Mouse (Mus musculus) kidney, postnatal 0 days (tissue): ENCODE data around the gene Cacng6. TPM values are rescaled to one million over a fixed set of nuclear protein-coding genes. Genes with fewer than 3 reads are reported as not detected.

Source experiments
- ATAC-seq: fragments of 200-750 bp; cut with Nextera tagmentation; replicated peaks from 2 replicates; pipeline ENCODE4 v1.8.0; 2017; ENCODE audit warnings: low read depth, moderate number of reproducible peaks, moderate TSS enrichment, moderate library complexity; ENCODE audit not compliant: low FRiP score
- DNase-seq: peaks from one replicate; pipeline ENCODE4 v3.0.0-alpha.2; 2016; ENCODE audit warnings: low spot score
- H3K27ac ChIP-seq: fragments of 300-500 bp; sonication (generic); 2 replicates; pipeline ENCODE4 v1.5.1; 2014; ENCODE audit warnings: mild to moderate bottlenecking
- H3K27me3 ChIP-seq: fragments of 300-500 bp; sonication (generic); 2 replicates; pipeline ENCODE4 v1.6.1; 2014; ENCODE audit warnings: low read length, mixed read lengths; ENCODE audit not compliant: insufficient read depth
- H3K36me3 ChIP-seq: fragments of 300-500 bp; sonication (generic); 2 replicates; pipeline ENCODE4 v1.6.1; 2014; ENCODE audit warnings: low read length, mixed read lengths; ENCODE audit not compliant: insufficient read depth
- H3K4me1 ChIP-seq: fragments of 300-500 bp; sonication (generic); replicated peaks from 2 replicates; pipeline ENCODE4 v1.6.1; 2014; ENCODE audit warnings: antibody characterized with exemption, low read length, mixed read lengths; ENCODE audit not compliant: insufficient read depth
- H3K4me2 ChIP-seq: fragments of 300-500 bp; sonication (generic); 2 replicates; pipeline ENCODE4 v1.6.1; 2014; ENCODE audit warnings: mild to moderate bottlenecking, low read length, moderate library complexity, mixed read lengths
- H3K4me3 ChIP-seq: fragments of 300-500 bp; sonication (generic); replicated peaks from 2 replicates; pipeline ENCODE4 v1.5.1; 2014; ENCODE audit warnings: low read depth, low read length
- H3K9ac ChIP-seq: fragments of 300-500 bp; sonication (generic); 2 replicates; pipeline ENCODE4 v1.6.1; 2014; ENCODE audit warnings: low read depth, low read length
- H3K9me3 ChIP-seq: fragments of 300-500 bp; sonication (generic); replicated peaks from 2 replicates; pipeline ENCODE4 v1.6.1; 2016; ENCODE audit warnings: low read length, inconsistent platforms, mixed read lengths
- CTCF ChIP-seq: IDR thresholded peaks from 2 replicates; pipeline ENCODE4 v1.5.1; 2016; ENCODE audit warnings: antibody characterized with exemption, low read depth, mild to moderate bottlenecking, moderate library complexity
- WGBS: fragments of 180-500 bp; shearing (Covaris S2); extraction: QIAGEN DNeasy Blood & Tissue Kit; methylation state at CpG from one replicate; pipeline ENCODE4 v1.1.7; 2014; 5-methylcytosine and 5-hydroxymethylcytosine counted together
- polyA plus RNA-seq: library from polyadenylated mRNA; unstranded; fragments of >200 nt; fragmentation: Nextera tagmentation; extraction: Ambion mirVana; gene quantifications from 2 replicates; pipeline ENCODE4 v1.2.1, GENCODE M21; 2015

The Cacng6 gene
- 0.11 TPM in 1 of 2 replicates, not detected in the other for polyA plus RNA-seq

DNA sequence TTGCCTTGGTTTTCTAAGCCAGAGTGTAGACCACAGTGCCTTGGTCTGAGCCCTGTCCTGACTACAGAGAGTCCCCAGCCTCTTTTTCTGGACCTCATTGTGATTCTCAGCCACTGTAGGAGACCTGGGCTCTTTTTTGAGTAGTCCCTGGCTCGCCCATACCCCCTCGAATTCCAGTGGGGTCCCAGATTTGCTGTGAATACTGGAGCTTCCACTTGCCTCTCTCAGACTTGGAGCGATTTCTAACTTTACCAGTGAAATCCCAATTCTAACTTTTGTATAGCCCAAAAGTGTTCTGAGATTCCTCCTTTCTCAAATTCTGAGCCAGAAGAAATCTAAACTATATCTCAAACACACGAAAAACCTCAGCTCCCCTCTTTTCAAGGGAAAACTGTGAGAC is at the start of gene Cacng6:
Cacng6 (plus strand) TSS at position 301 of the 400 bp plus-strand sequence.
- Histone ChIP-seq H3K4me3 (no peak within 1 kb of the TSS; the same call in 1 of the 2 replicates), H3K36me3 (no peaks in the 10 kb centered on the region), H3K9ac (no peak within 1 kb of the TSS), H3K4me1 (peaks cover 3% of the 10 kb centered on the region; the same call in 1 of the 2 replicates), H3K9me3 (no peaks in the 10 kb centered on the region), H3K27ac (no peak within 1 kb of the TSS), H3K27me3 (peaks cover 36% of the 10 kb centered on the region), H3K4me2 (peak within 1 kb of the TSS; percentile 45; the same call in 1 of the 2 replicates)
- ATAC-seq = no peak
- WGBS = 46% methylated on average over 4 of the region's 4 CpGs
- no peak for DNase-seq
- no peak for TF ChIP-seq CTCF

DNA sequence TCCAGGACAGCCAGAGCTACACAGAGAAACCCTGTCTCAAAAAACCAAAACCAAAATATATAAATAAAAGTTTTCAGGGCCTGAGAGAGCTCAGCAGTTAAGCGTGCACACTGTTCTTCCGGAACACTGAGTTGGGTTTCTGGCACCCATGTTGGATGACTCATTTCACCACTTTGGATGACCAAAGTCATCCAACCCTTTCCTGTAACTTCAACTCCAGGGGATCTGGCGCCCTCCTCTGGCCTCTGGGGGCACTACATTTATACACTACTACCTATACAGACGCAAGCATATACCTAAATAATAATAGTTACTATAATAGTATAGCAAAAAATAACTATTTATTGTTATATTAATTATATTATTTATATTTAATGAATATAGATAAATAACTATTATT is 47.2 kb upstream of the Cacng6 start:
- H3K9ac ChIP-seq = no peak overlapping the region
- H3K4me3 ChIP-seq = no peak overlapping the region
- 51% methylated on average over 4 of the region's 4 CpGs for WGBS
- peak; percentile 57 for DNase-seq
- no peak overlapping the region for H3K4me2 ChIP-seq
- peak; percentile 64 for TF ChIP-seq CTCF
- H3K27ac ChIP-seq = no peak overlapping the region
- ATAC-seq = 0 out of 2 replicates have a peak, but pooled peaks have one; percentile 21
- H3K27me3 ChIP-seq = no peaks in the 10 kb centered on the region
- H3K36me3 ChIP-seq = no peaks in the 10 kb centered on the region
- no peaks in the 10 kb centered on the region for H3K4me1 ChIP-seq
- H3K9me3 ChIP-seq = no peaks in the 10 kb centered on the region

DNA sequence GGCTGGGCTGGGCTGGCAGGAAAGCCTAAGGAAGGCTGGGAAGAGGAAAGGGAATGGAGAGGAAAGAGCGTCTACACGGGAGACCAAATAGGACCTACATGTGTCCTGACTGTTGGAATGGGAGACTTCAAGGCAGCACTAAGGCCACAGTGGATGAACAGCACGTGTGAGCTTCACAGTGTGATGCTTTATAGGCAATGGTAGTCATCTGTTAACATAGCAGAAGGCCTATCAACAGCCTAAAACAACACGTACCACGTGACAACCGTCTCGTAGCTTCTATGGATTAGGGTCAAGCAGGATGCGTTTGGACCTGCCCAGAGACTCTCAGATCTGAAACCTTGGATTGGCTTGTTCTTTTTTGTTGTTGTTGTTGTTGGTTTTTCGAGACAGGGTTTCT is 41.9 kb upstream of the Cacng6 start:
- H3K4me1 ChIP-seq = no peaks in the 10 kb centered on the region
- H3K4me2 ChIP-seq = no peak overlapping the region
- H3K27me3 ChIP-seq = no peaks in the 10 kb centered on the region
- ATAC-seq (no peak), DNase-seq (no peak)
- no peak for TF ChIP-seq CTCF
- no peaks in the 10 kb centered on the region for H3K9me3 ChIP-seq
- no peak overlapping the region for H3K9ac ChIP-seq
- 87% methylated on average over 9 of the region's 9 CpGs for WGBS
- H3K36me3 ChIP-seq = no peaks in the 10 kb centered on the region
- H3K27ac ChIP-seq = no peak overlapping the region
- H3K4me3 ChIP-seq = no peak overlapping the region

DNA sequence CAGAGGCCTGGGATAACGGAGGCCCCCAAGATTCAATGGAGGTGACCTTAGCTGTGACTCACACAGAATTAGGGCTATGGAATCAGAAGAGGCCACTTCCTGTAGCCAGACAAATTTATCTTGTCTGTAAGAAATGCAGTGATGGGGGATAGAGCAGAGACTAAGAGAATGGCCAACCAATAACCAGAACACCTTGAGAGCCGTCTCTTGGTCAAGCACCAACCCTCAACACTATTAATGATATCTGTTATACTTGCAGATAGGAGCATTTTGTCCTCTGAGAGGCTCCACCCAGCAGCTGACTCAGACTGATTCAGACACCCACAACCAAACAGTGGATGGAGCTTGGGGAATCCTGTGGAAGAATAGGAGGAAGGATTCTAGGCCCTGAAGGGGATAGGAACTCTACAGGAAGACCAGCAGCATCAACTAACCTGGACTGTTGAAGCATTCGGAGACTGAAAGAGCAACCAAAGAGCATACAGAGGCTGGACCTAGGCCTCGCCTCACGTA is 39.1 kb upstream of the Cacng6 start:
- DNase-seq (no peak), ATAC-seq (no peak)
- no peak for TF ChIP-seq CTCF
- Histone ChIP-seq H3K27me3 (no peaks in the 10 kb centered on the region), H3K9me3 (no peaks in the 10 kb centered on the region), H3K36me3 (no peaks in the 10 kb centered on the region), H3K4me3 (no peak overlapping the region), H3K9ac (no peak overlapping the region), H3K4me1 (no peaks in the 10 kb centered on the region), H3K4me2 (no peak overlapping the region), H3K27ac (no peak overlapping the region)
- 91% methylated on average over 5 of the region's 5 CpGs for WGBS

DNA sequence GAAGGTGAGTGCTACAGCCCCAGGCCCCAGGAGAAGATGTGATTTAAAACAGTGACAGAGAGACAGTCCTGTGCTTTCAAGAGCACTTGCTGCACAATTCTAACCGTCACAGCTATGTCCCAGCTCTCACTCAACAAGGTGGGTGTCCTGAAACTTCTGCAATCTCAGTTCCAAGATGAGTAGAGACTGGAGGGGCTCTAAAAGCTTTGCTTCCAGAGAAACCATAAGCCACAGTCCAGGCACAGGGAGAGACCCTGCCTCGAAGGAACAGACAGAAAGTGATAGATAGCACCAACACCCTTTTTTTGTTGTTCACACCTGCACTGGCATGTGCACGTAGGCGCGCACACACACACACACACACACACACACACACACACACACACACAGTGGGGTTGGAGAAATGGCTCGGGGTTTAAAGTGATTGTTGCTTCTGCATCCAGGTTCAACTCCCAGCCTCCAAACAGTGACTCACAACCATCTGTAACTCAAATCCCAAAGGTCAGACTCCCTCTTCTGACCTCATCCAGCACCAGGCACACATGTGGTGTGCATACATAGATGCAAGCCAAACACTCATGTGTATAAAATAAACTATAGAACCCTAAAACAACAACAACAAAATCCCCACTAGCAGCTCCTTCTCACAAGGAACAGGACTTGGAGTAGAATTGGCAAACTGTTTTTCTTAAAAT is 37.8 kb upstream of the Cacng6 start:
- WGBS = 76% methylated on average over 6 of the region's 6 CpGs

DNA sequence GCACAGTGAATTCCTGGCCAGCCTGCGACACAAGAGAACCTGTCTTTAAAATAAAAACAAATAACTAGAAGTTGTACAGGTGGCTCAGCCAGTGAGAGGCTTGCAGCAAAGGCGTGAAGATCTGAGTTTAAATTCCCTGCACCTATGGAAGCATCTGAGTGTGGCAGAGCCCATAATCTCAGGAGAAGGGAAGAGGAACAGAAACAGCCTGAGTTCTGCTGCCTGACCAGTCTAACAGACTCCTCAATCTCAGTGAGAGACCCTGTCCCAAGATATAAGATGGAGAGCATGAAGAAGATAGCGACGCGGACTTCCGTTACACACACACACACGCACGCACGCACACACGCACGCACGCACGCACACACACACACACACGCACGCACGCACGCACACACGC is 36.2 kb upstream of the Cacng6 start:
- no peak for DNase-seq
- no peaks in the 10 kb centered on the region for H3K36me3 ChIP-seq

More for the DNA sequence above, 37.8 kb upstream of the Cacng6 start:
- Histone ChIP-seq H3K9me3 (no peaks in the 10 kb centered on the region), H3K27ac (no peak overlapping the region), H3K36me3 (no peaks in the 10 kb centered on the region), H3K9ac (no peak overlapping the region), H3K27me3 (no peaks in the 10 kb centered on the region), H3K4me3 (no peak overlapping the region), H3K4me2 (no peak overlapping the region), H3K4me1 (no peaks in the 10 kb centered on the region)
- DNase-seq (no peak), ATAC-seq (no peak)
- no peak for TF ChIP-seq CTCF

More for the DNA sequence above, 36.2 kb upstream of the Cacng6 start:
- H3K27ac ChIP-seq = no peak overlapping the region
- 94% methylated on average over 18 of the region's 18 CpGs for WGBS
- H3K9me3 ChIP-seq = no peaks in the 10 kb centered on the region
- no peak overlapping the region for H3K4me3 ChIP-seq
- ATAC-seq = no peak
- H3K4me2 ChIP-seq = no peak overlapping the region
- no peak overlapping the region for H3K9ac ChIP-seq
- H3K4me1 ChIP-seq = no peaks in the 10 kb centered on the region
- no peak for TF ChIP-seq CTCF
- no peaks in the 10 kb centered on the region for H3K27me3 ChIP-seq
